Mouse (Mus musculus) kidney, adult 8-10 months (tissue): ENCODE measurements around the gene Tfb2m.

Source experiments
- DNase-seq, 2 experiments: peaks; one replicate each; pipeline ENCODE4 v3.0.0; 2022

Tfb2m gene

DNA sequence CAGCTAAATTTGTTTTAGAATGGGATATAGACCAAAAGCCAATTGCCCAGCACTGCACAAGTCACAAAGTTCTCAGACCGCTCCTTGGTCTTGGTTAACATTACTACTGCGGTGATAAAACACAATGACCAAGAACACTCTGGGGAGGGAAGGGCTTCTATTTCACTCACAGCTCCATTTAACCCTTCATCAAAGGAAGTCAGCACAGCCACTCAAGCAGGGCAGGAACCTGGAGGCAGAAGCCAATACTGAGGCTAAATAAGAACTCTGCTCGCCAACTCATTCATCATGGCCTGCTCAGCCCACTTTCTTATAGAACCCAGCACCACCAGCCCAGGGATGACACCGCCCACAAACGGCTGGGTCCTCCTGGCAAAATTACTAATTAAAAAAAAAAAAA is 57.5 kb downstream of the Tfb2m start:
- no peak for DNase-seq

DNA sequence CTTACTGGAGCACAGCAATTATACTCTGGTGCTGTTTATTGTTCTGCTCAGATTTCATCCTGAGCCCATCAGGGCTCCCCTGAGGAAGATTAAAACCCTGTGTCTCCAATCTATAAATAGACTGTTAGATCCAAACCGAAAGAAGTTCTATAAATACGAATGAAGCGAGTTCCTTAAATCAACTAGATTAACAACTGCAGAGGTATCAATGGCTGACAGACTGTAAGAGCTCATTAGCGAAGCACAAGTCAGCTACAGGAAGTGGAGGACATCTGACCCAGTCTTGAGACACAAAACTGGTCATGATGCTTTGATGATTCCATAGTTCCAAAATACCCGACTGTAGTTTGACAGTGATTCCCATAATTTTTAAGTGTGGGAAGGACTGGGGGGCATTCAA is 58.1 kb downstream of the Tfb2m start:
- DNase-seq, result no peak

DNA sequence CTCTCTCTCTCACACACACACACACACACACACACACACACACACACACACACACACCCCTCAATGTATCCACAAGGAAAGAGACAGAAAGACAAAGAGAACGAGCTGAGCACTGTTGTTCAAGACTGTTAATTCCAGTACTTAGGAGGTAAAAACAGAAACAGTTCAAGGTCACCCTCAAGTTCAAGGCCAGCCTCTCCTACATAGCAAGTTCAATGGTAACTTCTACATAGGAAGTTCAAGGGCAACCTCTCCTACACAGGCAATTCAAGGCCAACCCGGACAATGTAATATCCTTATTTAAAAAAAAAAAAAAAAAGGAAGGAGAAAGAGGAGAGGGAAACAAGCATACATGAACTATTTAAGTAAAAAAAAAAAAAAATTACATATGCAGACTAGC is 58.8 kb downstream of the Tfb2m start:
- no peak for DNase-seq

GRCm38 (mm10) chr1:179485784-179486540 is 60.1 kb downstream of the Tfb2m start:
- DNase-seq, result no peak

GRCm38 (mm10) chr1:179480862-179481261 is 65.2 kb downstream of the Tfb2m start:
- DNase-seq, result no peak
